Mouse (Mus musculus) layer of hippocampus, adult 2 months (tissue): ENCODE measurements around the gene Asnsd1. TPM values are rescaled to one million over a fixed set of nuclear protein-coding genes. Genes with fewer than 3 reads are reported as not detected.
"Not testable (repeated sequence)": the region's sequence is repeated elsewhere in the genome, so short reads cannot be mapped to it uniquely, and the experiment has no call there.

Experiments used
- DNase-seq, 2 experiments: peaks; one replicate each; pipeline ENCODE4 v3.0.0; 2022; ENCODE audit warnings: low spot score in 2 of 2
- H3K27ac ChIP-seq: fragments of 200-600 bp; 2 replicates; pipeline ENCODE4 v1.8.1; 2022
- H3K4me3 ChIP-seq: fragments of 200-600 bp; 2 replicates; pipeline ENCODE4 v1.8.1; 2022; ENCODE audit warnings: mild to moderate bottlenecking
- CTCF ChIP-seq: fragments of 200-600 bp; conservative IDR thresholded peaks from 2 replicates; pipeline ENCODE4 v1.8.1; 2022; ENCODE audit warnings: antibody characterized with exemption, mild to moderate bottlenecking, moderate library complexity
- long read RNA-seq, 2 experiments: library from polyadenylated mRNA; stranded (forward); transcript quantifications; one replicate each; pipeline ENCODE4 v2.0.0; 2021; ENCODE audit warnings: borderline mapping rate in 2 of 2
- total RNA-seq, 2 experiments: library from RNA; stranded (reverse); gene quantifications; 2 replicates each; pipeline ENCODE4 v1.2.3; 2021

The Asnsd1 gene
- total RNA-seq: 10 to 100 TPM; 20.7 to 23.0 TPM
- long read RNA-seq, experiment 1, transcript Asnsd1-201 (6 exons, 2,442 nt): major isoform, 19 of 21 reads
- long read RNA-seq, experiment 1, partial matches to known transcripts: 1 of 21 reads
- long read RNA-seq, experiment 1, other reads (novel, unspliced or antisense): 0 of 21 reads
- long read RNA-seq, experiment 2, transcript Asnsd1-201 (6 exons, 2,442 nt): major isoform, 24 of 29 reads
- long read RNA-seq, experiment 2, partial matches to known transcripts: 2 of 29 reads
- long read RNA-seq, experiment 2, other reads (novel, unspliced or antisense): 2 of 29 reads

DNA sequence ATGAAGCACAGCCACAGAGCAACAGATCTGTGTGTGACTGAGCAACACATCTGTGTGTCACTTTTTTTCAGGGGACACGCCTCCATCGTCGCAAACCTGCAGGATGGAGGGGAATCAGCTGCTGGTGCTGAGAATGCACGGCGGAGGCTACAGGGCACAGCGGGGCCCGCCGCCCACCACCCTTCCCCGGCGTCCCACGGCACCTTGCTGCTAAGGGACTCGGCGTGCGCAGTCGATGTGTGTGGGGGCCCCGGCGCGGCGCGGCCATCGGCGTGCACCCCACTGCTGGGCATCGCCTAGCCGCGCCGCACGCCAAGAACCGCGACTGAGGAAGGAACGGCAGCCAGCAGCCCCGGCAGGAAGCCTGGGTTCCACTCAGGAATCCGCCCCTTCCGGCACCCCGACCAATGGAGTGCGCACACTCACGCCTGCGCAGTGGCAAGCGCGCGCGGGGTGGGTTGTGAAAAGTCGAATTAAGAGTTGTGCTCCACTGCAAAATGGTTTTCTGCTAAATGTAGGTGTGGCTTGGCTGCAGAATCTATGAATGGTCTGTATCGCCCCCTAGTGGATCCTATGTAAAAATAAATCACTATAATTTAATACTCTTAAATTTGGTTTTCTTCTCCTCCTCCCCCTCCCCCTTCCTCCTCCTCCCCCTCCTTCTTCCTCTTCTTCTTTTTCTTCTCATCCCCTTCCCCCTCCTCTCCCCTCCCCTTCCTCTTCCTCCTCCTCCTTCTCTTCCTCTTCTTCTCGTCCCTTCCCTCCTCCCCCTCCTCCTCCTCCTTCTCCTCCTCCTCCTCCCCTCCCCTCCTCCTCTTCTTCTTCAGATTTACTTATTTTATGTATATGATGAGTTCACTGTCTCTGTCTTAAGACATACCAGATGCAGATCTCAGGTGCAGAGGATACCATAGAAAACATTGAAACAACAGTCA, at the start of gene Asnsd1, which contains the start of the genes Asdurf and Gm28551:
Gene Asnsd1, minus strand, starts transcription at position 426 of the 935 bp plus-strand sequence.
Gene Asdurf, minus strand, starts transcription at position 293 of the 935 bp plus-strand sequence.
Gene Gm28551, minus strand, starts transcription at position 341 of the 935 bp plus-strand sequence.
- DNase-seq: peak; percentile 97 to 98
- TF ChIP-seq CTCF: peak; percentile 81
- Histone ChIP-seq H3K27ac (peak within 1 kb of the TSS; percentile 93), H3K4me3 (peak within 1 kb of the TSS; percentile 88)

GRCm38 (mm10) chr1:53393936-53394760, 41.6 kb upstream of the Asnsd1 start:
- not testable (repeated sequence) for H3K27ac ChIP-seq, H3K4me3 ChIP-seq
- peak in 1 of 2 experiments; percentile 7 for DNase-seq

- Histone ChIP-seq H3K27ac (no peak overlapping the region), H3K4me3 (no peak overlapping the region)
- TF ChIP-seq CTCF: no peak
- DNase-seq: no peak
Measured at GRCm38 (mm10) chr1:53388762-53389161, 36.2 kb upstream of the Asnsd1 start.

GRCm38 (mm10) chr1:53384085-53384688, 31.6 kb upstream of the Asnsd1 start:
- Histone ChIP-seq H3K27ac (no peak overlapping the region), H3K4me3 (no peak overlapping the region)
- no peak for DNase-seq
- TF ChIP-seq CTCF: no peak

- TF ChIP-seq CTCF: no peak
- no peak overlapping the region for H3K27ac ChIP-seq
- H3K4me3 ChIP-seq: no peak overlapping the region
- DNase-seq: no peak
Measured at GRCm38 (mm10) chr1:53377731-53378130, 25.2 kb upstream of the Asnsd1 start.

DNA sequence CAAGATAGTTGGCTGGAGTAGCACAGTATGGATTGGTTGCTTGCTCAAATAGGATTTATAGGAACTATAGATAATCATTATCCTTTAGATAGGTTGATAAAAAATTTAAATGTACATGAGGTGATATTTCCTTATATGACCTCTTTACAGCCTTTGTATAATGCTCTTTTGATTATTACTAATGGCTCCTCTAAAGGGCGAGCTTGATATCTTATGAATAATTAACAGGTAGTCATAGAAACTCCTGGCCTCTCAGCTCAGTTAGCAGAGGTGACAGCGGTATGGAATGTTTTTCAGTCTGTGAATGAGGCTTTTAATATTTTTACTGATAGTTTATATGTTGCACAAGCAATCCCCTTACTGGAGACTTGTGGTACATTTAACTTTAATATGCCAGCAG, 23.4 kb upstream of the Asnsd1 start:
- DNase-seq, H3K4me3 ChIP-seq, H3K27ac ChIP-seq: not testable (repeated sequence)

- no peak for TF ChIP-seq CTCF
- no peak for DNase-seq
- Histone ChIP-seq H3K4me3 (no peak overlapping the region), H3K27ac (no peak overlapping the region)
Measured at GRCm38 (mm10) chr1:53358988-53359387, 6.4 kb upstream of the Asnsd1 start.

GRCm38 (mm10) chr1:53341071-53341470, 11.5 kb downstream of the Asnsd1 start:
- Histone ChIP-seq H3K4me3 (no peak overlapping the region), H3K27ac (no peak overlapping the region)
- DNase-seq: no peak
- TF ChIP-seq CTCF: no peak

DNA sequence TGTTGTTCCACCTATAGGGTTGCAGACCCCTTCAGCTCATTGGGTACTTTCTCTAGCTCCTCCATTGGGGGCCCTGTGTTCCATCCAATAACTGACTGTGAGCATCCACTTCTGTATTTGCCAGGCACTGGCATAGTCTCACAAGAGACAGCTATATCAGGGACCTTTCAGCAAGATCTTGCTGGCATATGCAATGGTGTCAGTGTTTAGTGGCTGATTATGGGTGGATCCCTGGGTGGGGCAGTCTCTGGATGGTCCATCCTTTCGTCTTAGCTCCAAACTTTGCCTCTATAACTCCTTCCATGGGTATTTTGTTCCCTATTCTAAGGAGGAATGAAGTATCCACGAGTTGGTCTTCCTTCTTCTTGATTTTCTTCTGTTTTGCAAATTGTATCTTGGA, 15.1 kb downstream of the Asnsd1 start:
- H3K27ac ChIP-seq, H3K4me3 ChIP-seq, DNase-seq: not testable (repeated sequence)

- DNase-seq: no peak
- no peak overlapping the region for H3K27ac ChIP-seq
- no peak for TF ChIP-seq CTCF
- H3K4me3 ChIP-seq: no peak overlapping the region
Measured at GRCm38 (mm10) chr1:53335465-53335864, 17.1 kb downstream of the Asnsd1 start.

- not testable (repeated sequence) for DNase-seq, H3K4me3 ChIP-seq, H3K27ac ChIP-seq
Measured at GRCm38 (mm10) chr1:53333527-53333926, 19.0 kb downstream of the Asnsd1 start.

GRCm38 (mm10) chr1:53324827-53325494, 27.6 kb downstream of the Asnsd1 start:
- TF ChIP-seq CTCF: no peak
- no peak overlapping the region for H3K27ac ChIP-seq
- DNase-seq: no peak
- no peak overlapping the region for H3K4me3 ChIP-seq
